Mouse (Mus musculus): ENCODE results near the gene Hs3st6.

- TF ChIP-seq CTCF (IDR thresholded peaks at IDR 0.05; ENCODE audit: low read depth, low read length) (no peak), POLR2A (IDR thresholded peaks at IDR 0.05; ENCODE audit: insufficient read depth, low read length) (no peak)
These were observed 17.3 kb upstream of the Hs3st6 start for GRCm38 (mm10) chr17:24735446-24735845.
